Mouse (Mus musculus) kidney, embryonic 16.5 days (tissue): Measurements from ENCODE around the gene Ccdc102a. TPM values are rescaled to one million over a fixed set of nuclear protein-coding genes. Genes with fewer than 3 reads are reported as not detected.

Experiments used
- ATAC-seq: fragments of 200-750 bp; cut with Nextera tagmentation; 2 replicates; pipeline ENCODE4 v1.8.0; 2017; ENCODE audit warnings: moderate TSS enrichment; ENCODE audit not compliant: low FRiP score, low TSS enrichment
- H3K27ac ChIP-seq: fragments of 300-500 bp; sonication (generic); 2 replicates; pipeline ENCODE4 v1.5.1; 2014; ENCODE audit warnings: low read length
- H3K27me3 ChIP-seq: fragments of 300-500 bp; sonication (generic); 2 replicates; pipeline ENCODE4 v1.6.1; 2014; ENCODE audit warnings: low read length, control low read depth, mixed read lengths; ENCODE audit not compliant: insufficient read depth
- H3K36me3 ChIP-seq: fragments of 300-500 bp; sonication (generic); 2 replicates; pipeline ENCODE4 v1.6.1; 2014; ENCODE audit warnings: low read length, control low read depth, mixed read lengths; ENCODE audit not compliant: insufficient read depth
- H3K4me1 ChIP-seq: fragments of 300-500 bp; sonication (generic); 2 replicates; pipeline ENCODE4 v1.6.1; 2014; ENCODE audit warnings: low read length, control low read depth, mixed read lengths; ENCODE audit not compliant: insufficient read depth
- H3K4me2 ChIP-seq: fragments of 300-500 bp; sonication (generic); replicated peaks from 2 replicates; pipeline ENCODE4 v1.6.1; 2014; ENCODE audit warnings: low read depth, low read length
- H3K4me3 ChIP-seq: fragments of 300-500 bp; sonication (generic); 2 replicates; pipeline ENCODE4 v1.5.1; 2014; ENCODE audit warnings: mild to moderate bottlenecking, low read length
- H3K9ac ChIP-seq: fragments of 300-500 bp; sonication (generic); replicated peaks from 2 replicates; pipeline ENCODE4 v1.6.1; 2014; ENCODE audit warnings: low read length
- H3K9me3 ChIP-seq: fragments of 300-500 bp; sonication (generic); 2 replicates; pipeline ENCODE4 v1.6.1; 2016; ENCODE audit warnings: low read length, control low read depth
- WGBS: fragments of 180-500 bp; shearing (Covaris S2); extraction: QIAGEN DNeasy Blood & Tissue Kit; methylation state at CpG from one replicate; pipeline ENCODE4 v1.1.7; 2014; 5-methylcytosine and 5-hydroxymethylcytosine counted together
- polyA plus RNA-seq: library from polyadenylated mRNA; unstranded; fragments of >200 nt; fragmentation: Nextera tagmentation; extraction: Ambion mirVana; gene quantifications from 2 replicates; pipeline ENCODE4 v1.2.1, GENCODE M21; 2015

The Ccdc102a gene
- polyA plus RNA-seq, 1 experiment from 2014 or later: 21.0 TPM

- Histone ChIP-seq H3K27me3 (no peaks in the 10 kb centered on the region), H3K36me3 (no peaks in the 10 kb centered on the region), H3K4me1 (no peaks in the 10 kb centered on the region), H3K9me3 (no peaks in the 10 kb centered on the region), H3K27ac (no peak overlapping the region), H3K4me2 (no peak overlapping the region), H3K9ac (no peak overlapping the region), H3K4me3 (no peak overlapping the region)
- WGBS: 78% methylated on average over 3 of the region's 3 CpGs
- ATAC-seq: no peak
Observed at GRCm38 (mm10) chr8:94928227-94928626, 10.3 kb upstream of the Ccdc102a start.

GRCm38 (mm10) chr8:94923405-94923804, 5.5 kb upstream of the Ccdc102a start, which contains the start of gene Adgrg5:
Gene Adgrg5, plus strand, starts transcription at chr8:94923694.
- WGBS: 61% methylated on average over 7 of the region's 8 CpGs
- H3K4me2 ChIP-seq: no peak within 1 kb of the TSS
- no peak within 1 kb of the TSS for H3K4me3 ChIP-seq
- no peaks in the 10 kb centered on the region for H3K36me3 ChIP-seq
- ATAC-seq: no peak
- no peak within 1 kb of the TSS; the same call in 1 of the 2 replicates for H3K9ac ChIP-seq
- H3K27me3 ChIP-seq: no peaks in the 10 kb centered on the region
- H3K27ac ChIP-seq: no peak within 1 kb of the TSS
- no peaks in the 10 kb centered on the region for H3K4me1 ChIP-seq
- no peaks in the 10 kb centered on the region for H3K9me3 ChIP-seq

GRCm38 (mm10) chr8:94922602-94923001, 4.7 kb upstream of the Ccdc102a start:
- Histone ChIP-seq H3K27ac (no peak overlapping the region), H3K27me3 (no peaks in the 10 kb centered on the region), H3K4me2 (no peak overlapping the region), H3K4me1 (no peaks in the 10 kb centered on the region), H3K36me3 (no peaks in the 10 kb centered on the region), H3K9ac (no peak overlapping the region; the same call in 1 of the 2 replicates), H3K9me3 (no peaks in the 10 kb centered on the region), H3K4me3 (no peak overlapping the region)
- ATAC-seq: no peak
- WGBS: 30% methylated on average over 8 of the region's 8 CpGs

- Histone ChIP-seq H3K4me1 (no peaks in the 10 kb centered on the region), H3K9ac (no peak overlapping the region), H3K27me3 (no peaks in the 10 kb centered on the region), H3K36me3 (no peaks in the 10 kb centered on the region), H3K4me2 (no peak overlapping the region), H3K27ac (no peak overlapping the region), H3K4me3 (no peak overlapping the region), H3K9me3 (no peaks in the 10 kb centered on the region)
- ATAC-seq: no peak
- WGBS: 58% methylated on average over 6 of the region's 6 CpGs
Observed at GRCm38 (mm10) chr8:94922176-94922575, 4.3 kb upstream of the Ccdc102a start.

GRCm38 (mm10) chr8:94919256-94919655, 1.4 kb upstream of the Ccdc102a start:
- no peak overlapping the region for H3K9ac ChIP-seq
- no peak overlapping the region for H3K27ac ChIP-seq
- no peak overlapping the region for H3K4me2 ChIP-seq
- no peak overlapping the region for H3K4me3 ChIP-seq
- H3K36me3 ChIP-seq: no peaks in the 10 kb centered on the region
- H3K4me1 ChIP-seq: peaks cover 26% of the 10 kb centered on the region
- no peaks in the 10 kb centered on the region for H3K27me3 ChIP-seq
- H3K9me3 ChIP-seq: no peaks in the 10 kb centered on the region
- no peak for ATAC-seq

GRCm38 (mm10) chr8:94917352-94917751, 546 bp downstream of the Ccdc102a start:
- H3K27me3 ChIP-seq: 0 out of 2 replicates have a peak, but pooled peaks cover 6% of the 10 kb centered on the region
- peak overlapping the region; percentile 43 for H3K27ac ChIP-seq
- under 1% methylated on average over 24 of the region's 27 CpGs for WGBS
- H3K9ac ChIP-seq: peak overlapping the region; percentile 73
- peak overlapping the region; percentile 59 for H3K4me3 ChIP-seq
- peaks cover 36% of the 10 kb centered on the region for H3K4me1 ChIP-seq
- H3K4me2 ChIP-seq: peak overlapping the region; percentile 82
- no peaks in the 10 kb centered on the region for H3K9me3 ChIP-seq
- H3K36me3 ChIP-seq: no peaks in the 10 kb centered on the region
- ATAC-seq: peak; percentile 96

GRCm38 (mm10) chr8:94916960-94917324, 956 bp downstream of the Ccdc102a start:
- Histone ChIP-seq H3K4me3 (peak overlapping the region; percentile 59), H3K36me3 (no peaks in the 10 kb centered on the region), H3K27me3 (0 out of 2 replicates have a peak, but pooled peaks cover 6% of the 10 kb centered on the region), H3K9ac (peak overlapping the region; percentile 73), H3K27ac (peak overlapping the region; percentile 43), H3K4me1 (peaks cover 36% of the 10 kb centered on the region), H3K4me2 (peak overlapping the region; percentile 82), H3K9me3 (no peaks in the 10 kb centered on the region)
- ATAC-seq: peak; percentile 8; the same call in 1 of the 2 replicates
- 5% methylated on average over 10 of the region's 10 CpGs for WGBS

GRCm38 (mm10) chr8:94916311-94916959, 1.5 kb downstream of the Ccdc102a start:
- peak overlapping the region; percentile 43; the same call in 1 of the 2 replicates for H3K27ac ChIP-seq
- H3K27me3 ChIP-seq: 0 out of 2 replicates have a peak, but pooled peaks cover 6% of the 10 kb centered on the region
- WGBS: 55% methylated on average over 9 of the region's 9 CpGs
- peak overlapping the region; percentile 82 for H3K4me2 ChIP-seq
- no peaks in the 10 kb centered on the region for H3K9me3 ChIP-seq
- H3K4me1 ChIP-seq: peaks cover 36% of the 10 kb centered on the region
- H3K4me3 ChIP-seq: peak overlapping the region; percentile 59
- peaks cover under 1% of the 10 kb centered on the region; the same call in 1 of the 2 replicates for H3K36me3 ChIP-seq
- 0 out of 2 replicates have a peak, but pooled peaks have one; percentile 1 for ATAC-seq
- H3K9ac ChIP-seq: peak overlapping the region; percentile 73

- H3K27me3 ChIP-seq: 0 out of 2 replicates have a peak, but pooled peaks cover 6% of the 10 kb centered on the region
- H3K27ac ChIP-seq: 0 out of 2 replicates have a peak overlapping the region, but pooled peaks have one; percentile 15
- H3K4me3 ChIP-seq: no peak overlapping the region
- no peaks in the 10 kb centered on the region for H3K9me3 ChIP-seq
- peaks cover 4% of the 10 kb centered on the region; the same call in 1 of the 2 replicates for H3K36me3 ChIP-seq
- H3K4me1 ChIP-seq: peaks cover 36% of the 10 kb centered on the region
- 48% methylated on average over 3 of the region's 3 CpGs for WGBS
- no peak for ATAC-seq
- peak overlapping the region; percentile 29; the same call in 1 of the 2 replicates for H3K9ac ChIP-seq
- peak overlapping the region; percentile 6; the same call in 1 of the 2 replicates for H3K4me2 ChIP-seq
Observed at GRCm38 (mm10) chr8:94914701-94915101, 3.2 kb downstream of the Ccdc102a start.

- no peak overlapping the region for H3K4me2 ChIP-seq
- WGBS: 83% methylated on average over 6 of the region's 6 CpGs
- H3K4me3 ChIP-seq: no peak overlapping the region
- peaks cover 8% of the 10 kb centered on the region; the same call in 1 of the 2 replicates for H3K36me3 ChIP-seq
- 0 out of 2 replicates have a peak, but pooled peaks cover 6% of the 10 kb centered on the region for H3K27me3 ChIP-seq
- H3K9me3 ChIP-seq: no peaks in the 10 kb centered on the region
- no peak for ATAC-seq
- no peak overlapping the region for H3K9ac ChIP-seq
- H3K4me1 ChIP-seq: peaks cover 36% of the 10 kb centered on the region
- no peak overlapping the region for H3K27ac ChIP-seq
Observed at GRCm38 (mm10) chr8:94914256-94914655, 3.6 kb downstream of the Ccdc102a start.
